Mouse (Mus musculus) liver, embryonic 14.5 days (tissue): Measurements from ENCODE around the gene Rnh1. TPM values are rescaled to one million over a fixed set of nuclear protein-coding genes. Genes with fewer than 3 reads are reported as not detected.

Source experiments
- ATAC-seq: fragments of 200-750 bp; cut with Nextera tagmentation; 2 replicates; pipeline ENCODE4 v1.8.0; 2017; ENCODE audit warnings: moderate number of reproducible peaks, mild to moderate bottlenecking, moderate library complexity; ENCODE audit not compliant: insufficient read depth
- DNase-seq, 3 experiments: peaks; one replicate each; pipeline ENCODE4 v3.0.0-alpha.2; 2012 to 2013; ENCODE audit warnings: low read depth in 3 of 3, low spot score in 3 of 3
- H3K27ac ChIP-seq: fragments of 300-500 bp; sonication (generic); 2 replicates; pipeline ENCODE4 v1.5.1; 2014; ENCODE audit warnings: moderate library complexity, mild to moderate bottlenecking, control low read depth, inconsistent platforms
- H3K27me3 ChIP-seq: fragments of 300-500 bp; sonication (generic); 2 replicates; pipeline ENCODE4 v1.6.1; 2014; ENCODE audit warnings: mild to moderate bottlenecking, low read length, moderate library complexity; ENCODE audit not compliant: control insufficient read depth, insufficient read depth
- H3K36me3 ChIP-seq: fragments of 300-500 bp; sonication (generic); replicated peaks from 2 replicates; pipeline ENCODE4 v1.6.1; 2014; ENCODE audit warnings: low read depth; ENCODE audit not compliant: control insufficient read depth, insufficient read depth
- H3K4me1 ChIP-seq, 2 experiments: fragments of 200-500 bp in 1 of 2; fragments of 300-500 bp in 1 of 2; sonication (generic) in 1 of 2; replicated peaks; 2 replicates each; pipeline ENCODE4 v1.6.1; 2012 to 2014; ENCODE audit warnings: antibody characterized with exemption in 1 of 2, inconsistent platforms in 1 of 2, low read length in 1 of 2; ENCODE audit not compliant: control insufficient read depth in 2 of 2, insufficient read depth in 2 of 2
- H3K4me2 ChIP-seq: fragments of 300-500 bp; sonication (generic); 2 replicates; pipeline ENCODE4 v1.6.1; 2014; ENCODE audit warnings: low read depth, mild to moderate bottlenecking, control low read depth, moderate library complexity
- H3K4me3 ChIP-seq, 2 experiments: fragments of 200-500 bp in 1 of 2; fragments of 300-500 bp in 1 of 2; sonication (generic) in 1 of 2; 2 replicates each; pipeline ENCODE4 v1.5.1; 2012 to 2014; ENCODE audit warnings: low read depth in 2 of 2, low read length in 2 of 2, mild to moderate bottlenecking in 2 of 2, control low read depth in 1 of 2, inconsistent platforms in 1 of 2, moderate library complexity in 1 of 2; ENCODE audit not compliant: insufficient read depth in 1 of 2
- H3K9ac ChIP-seq: fragments of 300-500 bp; sonication (generic); replicated peaks from 2 replicates; pipeline ENCODE4 v1.6.1; 2014; ENCODE audit warnings: mild to moderate bottlenecking, control low read depth, moderate library complexity
- H3K9me3 ChIP-seq: fragments of 300-500 bp; sonication (generic); 2 replicates; pipeline ENCODE4 v1.6.1; 2016; ENCODE audit warnings: low read length, mixed read lengths; ENCODE audit not compliant: control insufficient read depth
- CTCF ChIP-seq: IDR thresholded peaks from 2 replicates; pipeline ENCODE4 v1.5.1; 2016; ENCODE audit warnings: antibody characterized with exemption, low read depth, control low read depth
- EP300 ChIP-seq: IDR thresholded peaks from 2 replicates; pipeline ENCODE4 v1.6.1; 2016; ENCODE audit warnings: antibody characterized with exemption, low read depth
- WGBS: fragments of 180-500 bp; shearing (Covaris S2); extraction: QIAGEN DNeasy Blood & Tissue Kit; methylation state at CpG from one replicate; pipeline ENCODE4 v1.1.7; 2014; ENCODE audit not compliant: insufficient replicate concordance; 5-methylcytosine and 5-hydroxymethylcytosine counted together
- polyA plus RNA-seq, 2 experiments: library from polyadenylated mRNA; depleted of rRNA in 1 of 2; stranded (reverse) in 1 of 2; unstranded in 1 of 2; fragments of >200 nt; fragmentation: Nextera tagmentation in 1 of 2; extraction: Ambion mirVana in 1 of 2; gene quantifications; 2 replicates each; pipeline versions ENCODE4 v1.2.1 to v1.2.3; 2012 to 2014

Gene Rnh1
- polyA plus RNA-seq, 2 experiments: 26.5 to 54.6 TPM

DNA sequence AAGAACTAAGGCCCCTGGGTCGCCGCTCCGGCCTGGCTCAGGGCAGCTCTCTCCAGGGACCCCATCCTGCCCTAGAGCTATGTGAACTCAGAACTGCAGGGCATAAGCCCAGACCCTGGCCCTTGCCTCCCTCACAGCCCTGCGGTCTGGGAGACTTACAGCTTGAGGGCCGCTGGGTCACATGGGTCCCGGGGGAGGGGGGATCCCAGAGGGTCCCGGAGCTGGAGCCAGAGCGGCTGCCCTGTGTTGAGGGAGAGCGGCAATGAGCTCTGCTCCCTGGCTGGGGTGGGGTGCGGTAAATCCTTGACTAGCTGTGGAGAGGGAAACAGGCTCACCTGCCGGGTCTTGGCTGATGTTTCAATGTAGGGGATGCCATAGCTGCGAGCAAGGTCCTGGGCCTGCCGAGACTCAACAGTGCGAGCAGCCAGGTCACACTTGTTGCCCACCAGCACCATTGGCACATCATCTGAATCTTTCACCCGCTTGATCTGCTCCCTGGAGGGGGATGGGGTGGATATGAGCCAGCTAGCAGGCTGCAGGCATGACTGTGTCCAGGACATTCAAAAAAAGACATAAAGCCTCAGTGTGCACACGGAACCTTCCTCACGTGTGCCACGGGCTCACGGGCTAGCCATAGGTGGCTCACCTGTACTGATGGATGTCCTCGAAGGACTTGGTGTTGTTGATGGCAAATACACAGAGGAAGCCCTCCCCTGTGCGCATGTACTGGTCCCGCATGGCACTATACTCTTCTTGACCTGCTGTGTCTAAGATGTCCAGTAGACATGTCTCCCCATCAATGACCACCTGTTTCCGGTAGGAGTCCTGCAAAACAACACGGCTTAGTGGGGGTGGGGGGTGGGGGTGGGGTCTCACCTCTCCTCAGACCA is 19.4 kb upstream of the Rnh1 start:
- no peaks in the 10 kb centered on the region for H3K27me3 ChIP-seq
- H3K9me3 ChIP-seq: no peaks in the 10 kb centered on the region
- peak overlapping the region; percentile 67 to 88; a peak in 3 of 4 replicates for H3K4me3 ChIP-seq
- H3K4me1 ChIP-seq: peaks cover 22 to 27% of the 10 kb centered on the region in 2 experiments
- peak overlapping the region; percentile 78 for H3K4me2 ChIP-seq
- TF ChIP-seq EP300: no peak
- no peak for TF ChIP-seq CTCF
- 87% methylated on average over 24 of the region's 24 CpGs for WGBS
- DNase-seq (no peak), ATAC-seq (no peak)
- H3K36me3 ChIP-seq: peaks cover 26% of the 10 kb centered on the region
- peak overlapping the region; percentile 84; the same call in 1 of the 2 replicates for H3K9ac ChIP-seq
- no peak overlapping the region for H3K27ac ChIP-seq

- Histone ChIP-seq H3K27me3 (no peaks in the 10 kb centered on the region), H3K9me3 (no peaks in the 10 kb centered on the region), H3K27ac (no peak overlapping the region), H3K4me2 (no peak overlapping the region), H3K4me1 (peaks cover 12 to 17% of the 10 kb centered on the region in 2 experiments), H3K4me3 (no peak overlapping the region), H3K9ac (no peak overlapping the region), H3K36me3 (peaks cover 26% of the 10 kb centered on the region)
- TF ChIP-seq CTCF (no peak), EP300 (no peak)
- 89% methylated on average over 14 of the region's 14 CpGs for WGBS
- no peak for DNase-seq
- ATAC-seq: no peak
Measured at GRCm38 (mm10) chr7:141191036-141191435, 18.4 kb upstream of the Rnh1 start.

DNA sequence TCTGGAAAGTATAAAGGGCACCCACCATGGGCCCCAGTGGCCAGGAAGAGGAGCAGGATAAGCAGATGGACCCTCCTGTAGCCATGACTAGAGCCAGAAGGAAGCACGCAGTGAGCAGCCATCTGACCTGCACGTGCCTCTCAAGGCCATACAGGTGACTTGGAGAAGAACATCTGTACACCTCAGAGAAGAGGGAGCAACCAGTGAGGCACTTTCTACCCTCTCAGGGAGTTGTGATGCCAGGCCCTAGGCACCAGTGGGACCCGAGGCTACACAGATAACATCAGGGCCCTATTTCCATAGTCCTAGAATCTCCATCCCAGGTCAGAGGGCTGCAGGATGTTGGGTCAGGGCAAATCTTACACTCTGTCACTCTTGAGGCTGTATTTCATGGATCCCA is 17.6 kb upstream of the Rnh1 start:
- ATAC-seq: no peak
- Histone ChIP-seq H3K4me3 (no peak overlapping the region), H3K27me3 (no peaks in the 10 kb centered on the region), H3K36me3 (peaks cover 26% of the 10 kb centered on the region), H3K9ac (no peak overlapping the region), H3K27ac (no peak overlapping the region), H3K9me3 (no peaks in the 10 kb centered on the region), H3K4me1 (peaks cover 3 to 9% of the 10 kb centered on the region in 2 experiments), H3K4me2 (no peak overlapping the region)
- 78% methylated on average over 3 of the region's 3 CpGs for WGBS
- no peak for DNase-seq
- TF ChIP-seq EP300 (no peak), CTCF (no peak)

DNA sequence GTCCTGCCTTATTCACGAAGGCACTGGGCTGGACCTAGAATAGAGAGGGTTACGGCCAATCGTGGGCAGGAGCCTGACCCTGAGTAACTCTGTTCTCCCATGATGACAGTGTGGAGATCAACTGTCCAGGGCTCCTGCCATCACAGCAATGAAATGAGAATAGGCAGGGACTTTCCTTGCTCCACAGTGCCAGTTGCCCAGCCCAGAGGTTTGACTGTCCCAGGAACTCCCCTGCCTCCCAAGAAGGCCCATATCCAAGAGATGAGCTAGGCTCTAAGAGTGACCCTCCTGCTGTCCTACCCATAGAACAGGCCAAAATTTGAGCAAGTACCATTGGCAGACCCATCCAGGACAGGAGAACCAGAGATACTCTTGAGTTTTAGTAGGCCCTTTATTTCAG is 16.1 kb upstream of the Rnh1 start:
- DNase-seq (no peak), ATAC-seq (no peak)
- Histone ChIP-seq H3K4me2 (no peak overlapping the region), H3K4me3 (no peak overlapping the region), H3K36me3 (peaks cover 26% of the 10 kb centered on the region), H3K27ac (no peak overlapping the region), H3K27me3 (no peaks in the 10 kb centered on the region), H3K9me3 (no peaks in the 10 kb centered on the region), H3K4me1 (peaks cover 0 to 6% of the 10 kb centered on the region in 2 experiments; a peak in 2 of 4 replicates), H3K9ac (no peak overlapping the region)
- no peak for TF ChIP-seq CTCF
- TF ChIP-seq EP300: no peak
- WGBS: 79% methylated on average over 3 of the region's 3 CpGs

GRCm38 (mm10) chr7:141188194-141188593 is 15.5 kb upstream of the Rnh1 start:
- Histone ChIP-seq H3K4me3 (no peak overlapping the region), H3K36me3 (peaks cover 26% of the 10 kb centered on the region), H3K27ac (no peak overlapping the region), H3K4me1 (peaks cover 0 to 6% of the 10 kb centered on the region in 2 experiments; a peak in 2 of 4 replicates), H3K4me2 (no peak overlapping the region), H3K9me3 (no peaks in the 10 kb centered on the region), H3K9ac (no peak overlapping the region), H3K27me3 (no peaks in the 10 kb centered on the region)
- WGBS: 79% methylated on average over 3 of the region's 3 CpGs
- ATAC-seq (no peak), DNase-seq (no peak)
- TF ChIP-seq CTCF: no peak
- no peak for TF ChIP-seq EP300
